Mouse (Mus musculus) myocyte (in vitro differentiated cells): ENCODE measurements around the gene Fchsd2. TPM values are rescaled to one million over a fixed set of nuclear protein-coding genes. Genes with fewer than 3 reads are reported as not detected.

Experiments used
- H3K27me3 ChIP-seq: one replicate; pipeline ENCODE4 v1.6.1; 2011; ENCODE audit not compliant: control insufficient read depth, insufficient read depth, insufficient read length
- H3K36me3 ChIP-seq: one replicate; pipeline ENCODE4 v1.6.1; 2011; ENCODE audit not compliant: control insufficient read depth, insufficient read depth
- H3K4me2 ChIP-seq: one replicate; pipeline ENCODE4 v1.6.1; 2011; ENCODE audit warnings: low read depth, control low read depth
- H3K4me3 ChIP-seq: one replicate; pipeline ENCODE4 v1.5.1; 2011; ENCODE audit warnings: mild to moderate bottlenecking, control low read depth, moderate library complexity
- H3K79me2 ChIP-seq: one replicate; pipeline ENCODE4 v1.6.1; 2011; ENCODE audit not compliant: control insufficient read depth, insufficient read depth
- H3ac ChIP-seq: one replicate; pipeline ENCODE4 v1.6.1; 2011; ENCODE audit not compliant: control insufficient read depth, insufficient read length
- CEBPB ChIP-seq: IDR thresholded peaks from 2 replicates; pipeline ENCODE4 v1.6.1; 2011; ENCODE audit warnings: mild to moderate bottlenecking, moderate library complexity; ENCODE audit not compliant: poor library complexity, insufficient read depth, severe bottlenecking
- E2F4 ChIP-seq: IDR thresholded peaks from one replicate; pipeline ENCODE4 v1.6.1; 2011; ENCODE audit warnings: mild to moderate bottlenecking, control low read depth, moderate library complexity; ENCODE audit not compliant: insufficient read depth
- MAX ChIP-seq: IDR thresholded peaks from one replicate; pipeline ENCODE4 v1.6.1; 2011; ENCODE audit warnings: low read depth, mild to moderate bottlenecking, control low read depth
- MYOD1 ChIP-seq, 3 experiments: IDR thresholded peaks; one replicate each; pipeline ENCODE4 v1.6.1; 2011; ENCODE audit warnings: control low read depth in 2 of 3, low read depth in 2 of 3, mild to moderate bottlenecking in 2 of 3, moderate library complexity in 1 of 3; ENCODE audit not compliant: insufficient read length in 2 of 3, control insufficient read depth in 1 of 3
- MYOG ChIP-seq, 3 experiments: IDR thresholded peaks; one replicate each; pipeline ENCODE4 v1.6.1; 2011; ENCODE audit warnings: control low read depth in 2 of 3, low read depth in 2 of 3, mild to moderate bottlenecking in 2 of 3; ENCODE audit not compliant: insufficient read length in 2 of 3, control insufficient read depth in 1 of 3, insufficient read depth in 1 of 3
- POLR2A ChIP-seq: IDR thresholded peaks from one replicate; pipeline ENCODE4 v1.6.1; 2011; ENCODE audit warnings: low read depth, mild to moderate bottlenecking, control low read depth, moderate library complexity; ENCODE audit not compliant: insufficient read length
- POLR2AphosphoS2 ChIP-seq: IDR thresholded peaks from one replicate; pipeline ENCODE4 v1.6.1; 2011; ENCODE audit warnings: low read depth, control low read depth; ENCODE audit not compliant: insufficient read length
- REST ChIP-seq: IDR thresholded peaks from one replicate; pipeline ENCODE4 v1.6.1; 2011; ENCODE audit warnings: mild to moderate bottlenecking, control low read depth, moderate library complexity; ENCODE audit not compliant: insufficient read depth, insufficient read length
- SRF ChIP-seq: IDR thresholded peaks from one replicate; pipeline ENCODE4 v1.6.1; 2011; ENCODE audit warnings: low read depth; ENCODE audit not compliant: control insufficient read depth, insufficient read length
- TCF12 ChIP-seq: IDR thresholded peaks from one replicate; pipeline ENCODE4 v1.6.1; 2011; ENCODE audit warnings: mild to moderate bottlenecking, control low read depth; ENCODE audit not compliant: poor library complexity, insufficient read depth, severe bottlenecking
- TCF3 ChIP-seq: IDR thresholded peaks from one replicate; pipeline ENCODE4 v1.6.1; 2011; ENCODE audit warnings: low read depth, control low read depth; ENCODE audit not compliant: insufficient read length
- USF1 ChIP-seq: IDR thresholded peaks from one replicate; pipeline ENCODE4 v1.6.1; 2011; ENCODE audit warnings: low read depth, mild to moderate bottlenecking, control low read depth, moderate library complexity
- polyA plus RNA-seq: library from polyadenylated mRNA; unstranded; fragments of >200 nt; fragmentation: generic; extraction: Trizol; gene quantifications from one replicate; pipeline ENCODE4 v1.2.1, GENCODE M21; 2012; ENCODE audit warnings: missing spikeins

The Fchsd2 gene
- polyA plus RNA-seq, 1 experiment, result 5.7 TPM

DNA sequence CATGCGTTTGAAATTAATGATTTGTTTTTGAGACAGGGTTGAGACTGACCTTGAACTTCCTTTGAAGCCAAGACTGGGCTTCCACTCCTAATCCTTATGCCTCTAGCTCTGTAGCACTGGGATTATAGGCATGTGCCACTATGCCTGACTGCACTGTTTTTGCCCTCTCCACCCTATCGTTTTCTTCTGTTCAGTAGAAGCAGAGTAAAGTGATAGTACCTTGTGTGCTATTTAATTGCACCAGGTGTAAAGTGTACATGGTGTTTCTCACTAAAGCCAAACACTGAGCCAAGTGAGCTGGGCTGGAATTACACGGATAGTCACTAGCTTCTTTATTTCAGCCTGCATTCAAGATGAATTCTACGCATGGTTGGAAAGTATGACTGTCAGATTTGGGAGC lies 35.9 kb downstream of the Fchsd2 start:
- Histone ChIP-seq H3K27me3 (no peaks in the 10 kb centered on the region), H3K4me2 (no peak overlapping the region), H3K79me2 (no peaks in the 10 kb centered on the region), H3K36me3 (no peaks in the 10 kb centered on the region), H3ac (no peak overlapping the region), H3K4me3 (no peak overlapping the region)
- no peak for TF ChIP-seq TCF3
- no peak for TF ChIP-seq MYOG (IDR thresholded peaks at IDR 0.05; ENCODE audit: control insufficient read depth in 1 of 3, insufficient read depth in 1 of 3, insufficient read length in 2 of 3, low read depth in 2 of 3)
- TF ChIP-seq CEBPB, result no peak
- no peak for TF ChIP-seq REST

DNA sequence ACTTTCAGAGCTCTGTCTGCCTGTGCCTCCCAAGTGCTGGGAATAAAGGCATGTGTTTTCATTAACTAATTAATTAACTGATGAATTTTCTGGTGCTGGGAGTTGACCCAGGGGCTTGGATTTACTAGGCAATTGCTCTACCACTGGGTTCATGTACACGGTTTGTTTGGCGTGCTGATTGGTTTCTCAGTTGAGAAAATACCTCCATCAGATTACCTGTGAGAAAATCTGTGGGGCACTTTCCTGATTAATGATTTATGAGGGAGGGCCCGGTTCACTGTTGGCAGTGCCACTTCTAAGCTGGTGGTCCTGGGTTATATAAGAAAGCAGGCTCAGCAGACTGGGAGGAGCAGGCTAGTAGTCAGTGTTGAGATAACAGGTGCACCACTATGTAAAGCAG lies 38.0 kb downstream of the Fchsd2 start:
- TF ChIP-seq MAX (no peak), TCF12 (no peak), USF1 (no peak), MYOD1 (IDR thresholded peaks at IDR 0.05; ENCODE audit: control insufficient read depth in 1 of 3, insufficient read length in 2 of 3, low read depth in 2 of 3) (no peak), POLR2A (no peak), SRF (no peak), E2F4 (no peak), POLR2AphosphoS2 (no peak), TCF3 (no peak), REST (no peak), MYOG (IDR thresholded peaks at IDR 0.05; ENCODE audit: control insufficient read depth in 1 of 3, insufficient read depth in 1 of 3, insufficient read length in 2 of 3, low read depth in 2 of 3) (no peak)
- H3K79me2 ChIP-seq, result no peaks in the 10 kb centered on the region
- no peak overlapping the region for H3K4me3 ChIP-seq
- H3K4me2 ChIP-seq, result no peak overlapping the region
- H3K36me3 ChIP-seq, result no peaks in the 10 kb centered on the region
- H3K27me3 ChIP-seq, result no peaks in the 10 kb centered on the region
- no peak overlapping the region for H3ac ChIP-seq

DNA sequence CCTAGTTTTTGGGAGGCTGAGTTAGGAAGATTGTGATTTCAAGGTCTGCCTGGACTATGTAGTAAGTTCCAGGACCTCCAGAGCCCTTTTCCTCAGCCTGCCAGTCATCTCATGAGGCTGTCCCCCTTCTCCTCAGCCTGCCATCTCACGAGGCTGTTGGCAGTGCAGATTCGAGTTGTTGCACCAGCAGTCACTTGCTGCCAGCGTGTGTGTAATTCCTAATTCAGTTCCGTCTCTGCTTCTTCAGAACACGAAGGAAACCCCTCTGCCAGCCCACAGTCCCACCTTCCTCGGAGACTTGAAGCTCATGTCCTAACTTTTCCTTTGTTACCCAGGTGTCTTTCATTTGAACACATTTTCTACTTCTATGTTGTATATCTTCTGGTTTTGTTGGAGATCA lies 38.6 kb downstream of the Fchsd2 start:
- Histone ChIP-seq H3K4me3 (no peak overlapping the region), H3K79me2 (no peaks in the 10 kb centered on the region)
- no peak for TF ChIP-seq USF1
- TF ChIP-seq E2F4, result no peak
- no peak for TF ChIP-seq POLR2A
- no peak for TF ChIP-seq MYOD1 (IDR thresholded peaks at IDR 0.05; ENCODE audit: control insufficient read depth in 1 of 3, insufficient read length in 2 of 3, low read depth in 2 of 3)
- TF ChIP-seq MYOG (IDR thresholded peaks at IDR 0.05; ENCODE audit: control insufficient read depth in 1 of 3, insufficient read depth in 1 of 3, insufficient read length in 2 of 3, low read depth in 2 of 3), result no peak
- TF ChIP-seq TCF12, result no peak
- TF ChIP-seq MAX, result no peak
- no peak for TF ChIP-seq TCF3
- TF ChIP-seq REST, result no peak
- no peak for TF ChIP-seq CEBPB
- no peak for TF ChIP-seq POLR2AphosphoS2
- no peak for TF ChIP-seq SRF

DNA sequence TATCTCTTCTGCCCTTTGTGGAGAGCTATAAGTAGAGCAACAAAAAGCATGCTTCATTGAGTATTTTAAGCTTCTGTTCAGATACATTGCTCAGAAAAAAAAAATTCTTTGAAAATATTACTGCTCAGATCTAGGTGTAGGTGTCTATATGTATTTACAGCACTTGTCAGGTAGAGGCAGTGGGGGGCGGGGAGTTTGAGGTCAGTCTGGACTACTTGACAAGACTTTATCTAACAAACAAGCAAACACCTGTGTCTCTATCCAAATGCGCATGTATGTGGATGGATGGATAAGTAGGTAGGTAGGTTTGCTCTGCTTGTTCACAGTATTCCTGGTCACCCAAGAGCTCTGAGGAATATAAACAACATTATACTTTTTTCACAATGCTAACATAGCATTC lies 40.9 kb downstream of the Fchsd2 start:
- TF ChIP-seq E2F4 (no peak), SRF (no peak)
- no peaks in the 10 kb centered on the region for H3K27me3 ChIP-seq
- no peak overlapping the region for H3K4me3 ChIP-seq
- no peak overlapping the region for H3ac ChIP-seq
- H3K4me2 ChIP-seq, result no peak overlapping the region
- no peaks in the 10 kb centered on the region for H3K79me2 ChIP-seq
- H3K36me3 ChIP-seq, result no peaks in the 10 kb centered on the region

More for the DNA sequence above, 38.6 kb downstream of the Fchsd2 start:
- Histone ChIP-seq H3K36me3 (no peaks in the 10 kb centered on the region), H3ac (no peak overlapping the region), H3K27me3 (no peaks in the 10 kb centered on the region), H3K4me2 (no peak overlapping the region)

DNA sequence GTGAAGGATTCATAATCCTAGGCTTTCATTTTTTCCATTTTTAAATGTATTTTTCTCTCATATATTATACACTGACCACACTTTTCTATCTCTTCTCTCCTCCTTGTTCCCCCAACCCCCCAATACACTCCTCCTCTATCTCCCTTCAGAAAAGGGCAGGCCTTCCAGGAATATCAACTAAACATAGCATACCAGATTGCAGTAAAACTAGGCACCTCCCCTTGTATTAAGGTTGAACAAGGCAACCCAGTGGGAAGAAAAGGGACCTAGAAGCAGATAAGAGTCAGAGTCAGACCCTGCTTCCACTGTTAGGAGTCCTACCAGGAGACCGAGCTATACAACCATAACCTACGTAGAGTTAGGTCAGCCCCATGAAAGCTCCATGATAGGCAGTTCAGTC lies 41.5 kb downstream of the Fchsd2 start:
- Histone ChIP-seq H3K4me2 (no peak overlapping the region), H3K27me3 (no peaks in the 10 kb centered on the region), H3K36me3 (no peaks in the 10 kb centered on the region), H3K4me3 (no peak overlapping the region), H3K79me2 (no peaks in the 10 kb centered on the region), H3ac (no peak overlapping the region)
- no peak for TF ChIP-seq TCF3
- no peak for TF ChIP-seq USF1
- no peak for TF ChIP-seq TCF12
- TF ChIP-seq E2F4, result no peak
- no peak for TF ChIP-seq CEBPB
- TF ChIP-seq SRF, result no peak
- no peak for TF ChIP-seq MYOD1 (IDR thresholded peaks at IDR 0.05; ENCODE audit: control insufficient read depth in 1 of 3, insufficient read length in 2 of 3, low read depth in 2 of 3)

DNA sequence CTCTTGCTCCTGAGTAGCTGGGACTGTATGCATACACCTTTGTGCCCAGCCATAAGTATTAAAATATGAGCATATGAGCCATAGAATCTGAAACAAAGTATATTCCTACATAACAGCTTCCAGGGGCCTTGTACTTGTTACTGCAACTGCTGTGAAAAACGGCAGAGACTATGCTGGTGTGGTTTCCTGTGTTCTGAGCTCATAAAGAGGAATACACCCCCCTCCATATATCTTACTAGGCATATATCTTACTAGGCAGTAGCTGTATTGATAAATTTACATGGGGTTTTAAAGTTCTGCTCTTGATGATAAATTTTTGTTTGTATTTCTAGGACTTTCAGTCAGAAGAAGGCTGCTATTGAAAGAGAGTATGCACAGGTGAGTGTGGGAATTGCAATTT lies 46.2 kb downstream of the Fchsd2 start:
- H3ac ChIP-seq, result no peak overlapping the region
- no peaks in the 10 kb centered on the region for H3K79me2 ChIP-seq
- no peaks in the 10 kb centered on the region for H3K36me3 ChIP-seq
- no peaks in the 10 kb centered on the region for H3K27me3 ChIP-seq
- no peak overlapping the region for H3K4me2 ChIP-seq
- no peak for TF ChIP-seq CEBPB
- no peak for TF ChIP-seq MYOG (IDR thresholded peaks at IDR 0.05; ENCODE audit: control insufficient read depth in 1 of 3, insufficient read depth in 1 of 3, insufficient read length in 2 of 3, low read depth in 2 of 3)
- no peak overlapping the region for H3K4me3 ChIP-seq
